Mouse (Mus musculus): ENCODE data around the gene Dnajb7.

Gene Dnajb7

GRCm38 (mm10) chr15:81408199-81408598 is at the start of gene Dnajb7:
Dnajb7 (minus strand) TSS chr15:81408299.
- no peak for DNase-seq (ENCODE audit: low read depth, low spot score)

GRCm38 (mm10) chr15:81448463-81448862 is 40.4 kb upstream of the Dnajb7 start:
- DNase-seq (ENCODE audit: low read depth, low spot score): peak; percentile 75

- DNase-seq (ENCODE audit: low read depth, low spot score): no peak
These were observed 31.1 kb upstream of the Dnajb7 start for GRCm38 (mm10) chr15:81439236-81439635.

- DNase-seq (ENCODE audit: low read depth, low spot score): no peak
These were observed 30.2 kb upstream of the Dnajb7 start for GRCm38 (mm10) chr15:81438345-81438744.

GRCm38 (mm10) chr15:81431195-81431594 is 23.1 kb upstream of the Dnajb7 start:
- DNase-seq (ENCODE audit: low read depth, low spot score): no peak

- DNase-seq (ENCODE audit: low read depth, low spot score): no peak
These were observed 19.8 kb upstream of the Dnajb7 start for GRCm38 (mm10) chr15:81427947-81428346.

- DNase-seq (ENCODE audit: low read depth, low spot score): no peak
These were observed 17.2 kb upstream of the Dnajb7 start for GRCm38 (mm10) chr15:81425311-81425710.

GRCm38 (mm10) chr15:81422156-81422681 is 14.1 kb upstream of the Dnajb7 start:
- no peak for DNase-seq (ENCODE audit: low read depth, low spot score)

- DNase-seq (ENCODE audit: low read depth, low spot score): no peak
These were observed 13.4 kb upstream of the Dnajb7 start for GRCm38 (mm10) chr15:81421454-81421853.

- DNase-seq (ENCODE audit: low read depth, low spot score): no peak
These were observed 10.0 kb upstream of the Dnajb7 start for GRCm38 (mm10) chr15:81418065-81418464.

GRCm38 (mm10) chr15:81416763-81417310 is 8.7 kb upstream of the Dnajb7 start:
- peak; percentile 87 for DNase-seq (ENCODE audit: low read depth, low spot score)

GRCm38 (mm10) chr15:81405008-81405407 is 3.1 kb downstream of the Dnajb7 start:
- DNase-seq (ENCODE audit: low read depth, low spot score): no peak

- peak; percentile 99 for DNase-seq (ENCODE audit: low read depth, low spot score)
These were observed 8.3 kb downstream of the Dnajb7 start, which contains the start of the genes St13 and Xpnpep3 for GRCm38 (mm10) chr15:81399638-81400315. St13 (minus strand) TSS chr15:81400077. Xpnpep3 (plus strand) TSS chr15:81400138.

GRCm38 (mm10) chr15:81399297-81399637 is 8.8 kb downstream of the Dnajb7 start:
- no peak for DNase-seq (ENCODE audit: low read depth, low spot score)

GRCm38 (mm10) chr15:81398189-81398588 is 9.9 kb downstream of the Dnajb7 start:
- DNase-seq (ENCODE audit: low read depth, low spot score): no peak

- no peak for DNase-seq (ENCODE audit: low read depth, low spot score)
These were observed 13.7 kb downstream of the Dnajb7 start for GRCm38 (mm10) chr15:81394211-81394915.

- DNase-seq (ENCODE audit: low read depth, low spot score): no peak
These were observed 15.1 kb downstream of the Dnajb7 start for GRCm38 (mm10) chr15:81392997-81393396.

- DNase-seq (ENCODE audit: low read depth, low spot score): peak; percentile 64
These were observed 21.8 kb downstream of the Dnajb7 start for GRCm38 (mm10) chr15:81386327-81386726.

- DNase-seq (ENCODE audit: low read depth, low spot score): no peak
These were observed 29.3 kb downstream of the Dnajb7 start for GRCm38 (mm10) chr15:81378845-81379244.

GRCm38 (mm10) chr15:81374621-81375020 is 33.5 kb downstream of the Dnajb7 start:
- no peak for DNase-seq (ENCODE audit: low read depth, low spot score)

GRCm38 (mm10) chr15:81370356-81370755 is 37.7 kb downstream of the Dnajb7 start:
- DNase-seq (ENCODE audit: low read depth, low spot score): peak; percentile 77

- no peak for DNase-seq (ENCODE audit: low read depth, low spot score)
These were observed 39.5 kb downstream of the Dnajb7 start for GRCm38 (mm10) chr15:81368601-81369000.

GRCm38 (mm10) chr15:81366241-81366640 is 41.9 kb downstream of the Dnajb7 start:
- no peak for DNase-seq (ENCODE audit: low read depth, low spot score)
